Mouse (Mus musculus): ENCODE data around the gene Rasl10b.
A peak's percentile ranks its signal among the peaks of the same experiment; 100 is the strongest.

Gene Rasl10b

DNA sequence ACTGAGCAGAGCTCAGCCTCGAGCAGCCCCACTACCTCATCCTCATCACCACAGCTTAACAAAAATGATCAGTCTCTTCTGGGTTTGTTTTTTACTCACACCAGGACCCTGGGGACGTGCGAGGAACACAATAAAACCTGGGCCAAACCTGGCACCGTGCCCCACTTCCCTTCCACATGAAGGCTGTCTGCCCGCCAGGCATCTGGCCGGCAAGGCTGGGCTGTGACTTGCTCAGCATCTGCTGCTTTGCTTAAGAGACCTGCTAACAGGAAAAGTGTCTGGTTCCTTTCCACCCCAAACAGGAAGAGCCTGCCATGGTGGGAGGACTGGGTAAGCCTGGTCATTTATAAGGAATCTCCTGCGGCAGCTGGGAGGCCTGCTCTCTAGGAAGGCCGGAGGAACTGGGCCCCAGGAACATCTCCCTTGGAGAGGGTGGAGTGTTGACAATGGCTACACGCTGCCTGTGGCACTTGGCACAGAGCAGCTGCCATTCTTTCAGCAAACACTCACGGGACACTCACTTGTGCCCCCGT lies 58.2 kb downstream of the Rasl10b start:
- DNase-seq (ENCODE audit: low spot score): peak; percentile 91

DNA sequence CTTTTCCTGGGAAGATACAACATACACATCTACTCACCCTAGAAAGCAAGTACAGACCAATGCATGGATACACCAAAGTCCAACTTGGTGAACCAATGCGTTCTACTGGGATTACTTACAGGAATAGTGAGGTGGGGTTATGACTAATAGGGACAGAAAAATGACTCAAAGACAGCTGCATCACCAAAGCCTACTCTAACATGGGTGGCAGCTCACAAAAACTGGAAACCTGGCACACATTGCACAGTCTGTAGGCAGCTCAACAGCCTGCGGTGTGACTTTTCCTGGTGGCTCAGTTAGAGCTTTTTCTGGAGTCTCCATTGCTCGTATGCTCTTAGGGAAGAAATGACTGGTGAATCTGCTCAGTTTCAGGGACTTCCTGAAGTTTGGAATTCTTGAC lies 59.8 kb downstream of the Rasl10b start:
- no peak for DNase-seq (ENCODE audit: low spot score)

Data from MN1 (cell line).